Mouse (Mus musculus) heart, postnatal 0 days (tissue): Measurements from ENCODE around the gene Lpp.

Experiments used
- CTCF ChIP-seq: IDR thresholded peaks from 2 replicates; pipeline ENCODE4 v1.5.1; 2016; ENCODE audit warnings: antibody characterized with exemption, control low read depth, low read depth
- EP300 ChIP-seq: IDR thresholded peaks from 2 replicates; pipeline ENCODE4 v1.6.1; 2016; ENCODE audit warnings: antibody characterized with exemption, low read depth

GRCm38 (mm10) chr16:24498103-24498659, 104.9 kb downstream of the Lpp start:
- no peak for TF ChIP-seq CTCF
- no peak for TF ChIP-seq EP300
